Mouse (Mus musculus): ENCODE measurements around the gene Ywhae. TPM values are rescaled to one million over a fixed set of nuclear protein-coding genes. Genes with fewer than 3 reads are reported as not detected.
A peak's percentile ranks its signal among the peaks of the same experiment; 100 is the strongest.

Ywhae gene
- polyA plus RNA-seq, 1 experiment = 612 TPM

- Histone ChIP-seq H3K79me2 (ENCODE audit: control insufficient read depth, insufficient read depth) (peaks cover 17% of the 10 kb centered on the region), H3K36me3 (ENCODE audit: control insufficient read depth, insufficient read depth) (peaks cover 36% of the 10 kb centered on the region), H3K4me3 (no peak overlapping the region), H3ac (ENCODE audit: control insufficient read depth, insufficient read length) (no peak overlapping the region), H3K4me2 (ENCODE audit: low read depth) (peak overlapping the region; percentile 52), H3K27me3 (ENCODE audit: control insufficient read depth, insufficient read depth, insufficient read length) (peaks cover 5% of the 10 kb centered on the region)
- TF ChIP-seq CEBPB (IDR thresholded peaks at IDR 0.05; ENCODE audit: insufficient read depth, poor library complexity, severe bottlenecking) (no peak), MAX (IDR thresholded peaks at IDR 0.05; ENCODE audit: low read depth) (no peak), REST (IDR thresholded peaks at IDR 0.05; ENCODE audit: insufficient read depth, insufficient read length) (no peak), MYOD1 (IDR thresholded peaks at IDR 0.05; ENCODE audit: control insufficient read depth in 1 of 3, insufficient read length in 2 of 3, low read depth in 2 of 3) (no peak), POLR2A (IDR thresholded peaks at IDR 0.05; ENCODE audit: insufficient read length, low read depth) (no peak), E2F4 (IDR thresholded peaks at IDR 0.05; ENCODE audit: insufficient read depth) (no peak), POLR2AphosphoS2 (IDR thresholded peaks at IDR 0.05; ENCODE audit: insufficient read length, low read depth) (peak; percentile 45)
These were observed 35.7 kb downstream of the Ywhae start for GRCm38 (mm10) chr11:75768091-75768989.

GRCm38 (mm10) chr11:75769206-75769605 is 36.5 kb downstream of the Ywhae start:
- peaks cover 29% of the 10 kb centered on the region for H3K36me3 ChIP-seq (ENCODE audit: control insufficient read depth, insufficient read depth)
- peaks cover 5% of the 10 kb centered on the region for H3K27me3 ChIP-seq (ENCODE audit: control insufficient read depth, insufficient read depth, insufficient read length)
- H3K79me2 ChIP-seq (ENCODE audit: control insufficient read depth, insufficient read depth) = peaks cover 9% of the 10 kb centered on the region
- H3ac ChIP-seq (ENCODE audit: control insufficient read depth, insufficient read length) = no peak overlapping the region
- H3K4me3 ChIP-seq = no peak overlapping the region
- TF ChIP-seq POLR2AphosphoS2 (IDR thresholded peaks at IDR 0.05; ENCODE audit: insufficient read length, low read depth) (peak; percentile 91), MYOD1 (IDR thresholded peaks at IDR 0.05; ENCODE audit: control insufficient read depth in 1 of 3, insufficient read length in 2 of 3, low read depth in 2 of 3) (no peak), MAX (IDR thresholded peaks at IDR 0.05; ENCODE audit: low read depth) (no peak), E2F4 (IDR thresholded peaks at IDR 0.05; ENCODE audit: insufficient read depth) (no peak), TCF3 (IDR thresholded peaks at IDR 0.05; ENCODE audit: insufficient read length, low read depth) (no peak), TCF12 (IDR thresholded peaks at IDR 0.05; ENCODE audit: insufficient read depth, poor library complexity, severe bottlenecking) (no peak), CEBPB (IDR thresholded peaks at IDR 0.05; ENCODE audit: insufficient read depth, poor library complexity, severe bottlenecking) (no peak), REST (IDR thresholded peaks at IDR 0.05; ENCODE audit: insufficient read depth, insufficient read length) (no peak), USF1 (IDR thresholded peaks at IDR 0.05; ENCODE audit: low read depth) (peak; percentile 39), MYOG (IDR thresholded peaks at IDR 0.05; ENCODE audit: control insufficient read depth in 1 of 3, insufficient read depth in 1 of 3, insufficient read length in 2 of 3, low read depth in 2 of 3) (no peak), SRF (IDR thresholded peaks at IDR 0.05; ENCODE audit: control insufficient read depth, insufficient read length, low read depth) (no peak), POLR2A (IDR thresholded peaks at IDR 0.05; ENCODE audit: insufficient read length, low read depth) (no peak)
- H3K4me2 ChIP-seq (ENCODE audit: low read depth) = peak overlapping the region; percentile 56

- Histone ChIP-seq H3K79me2 (ENCODE audit: control insufficient read depth, insufficient read depth) (no peaks in the 10 kb centered on the region), H3K27me3 (ENCODE audit: control insufficient read depth, insufficient read depth, insufficient read length) (peaks cover 25% of the 10 kb centered on the region), H3K4me3 (no peak overlapping the region), H3ac (ENCODE audit: control insufficient read depth, insufficient read length) (no peak overlapping the region), H3K36me3 (ENCODE audit: control insufficient read depth, insufficient read depth) (no peaks in the 10 kb centered on the region), H3K4me2 (ENCODE audit: low read depth) (no peak overlapping the region)
- TF ChIP-seq TCF12 (IDR thresholded peaks at IDR 0.05; ENCODE audit: insufficient read depth, poor library complexity, severe bottlenecking) = no peak
- no peak for TF ChIP-seq CEBPB (IDR thresholded peaks at IDR 0.05; ENCODE audit: insufficient read depth, poor library complexity, severe bottlenecking)
- TF ChIP-seq MYOG (IDR thresholded peaks at IDR 0.05; ENCODE audit: control insufficient read depth in 1 of 3, insufficient read depth in 1 of 3, insufficient read length in 2 of 3, low read depth in 2 of 3) = no peak
- no peak for TF ChIP-seq POLR2AphosphoS2 (IDR thresholded peaks at IDR 0.05; ENCODE audit: insufficient read length, low read depth)
- TF ChIP-seq MAX (IDR thresholded peaks at IDR 0.05; ENCODE audit: low read depth) = no peak
- TF ChIP-seq SRF (IDR thresholded peaks at IDR 0.05; ENCODE audit: control insufficient read depth, insufficient read length, low read depth) = no peak
- no peak for TF ChIP-seq USF1 (IDR thresholded peaks at IDR 0.05; ENCODE audit: low read depth)
- TF ChIP-seq REST (IDR thresholded peaks at IDR 0.05; ENCODE audit: insufficient read depth, insufficient read length) = no peak
- no peak for TF ChIP-seq E2F4 (IDR thresholded peaks at IDR 0.05; ENCODE audit: insufficient read depth)
- TF ChIP-seq MYOD1 (IDR thresholded peaks at IDR 0.05; ENCODE audit: control insufficient read depth in 1 of 3, insufficient read length in 2 of 3, low read depth in 2 of 3) = no peak
- no peak for TF ChIP-seq TCF3 (IDR thresholded peaks at IDR 0.05; ENCODE audit: insufficient read length, low read depth)
- TF ChIP-seq POLR2A (IDR thresholded peaks at IDR 0.05; ENCODE audit: insufficient read length, low read depth) = no peak
These were observed 39.9 kb downstream of the Ywhae start for GRCm38 (mm10) chr11:75772562-75772961.

GRCm38 (mm10) chr11:75775919-75776318 is 43.2 kb downstream of the Ywhae start:
- TF ChIP-seq SRF (IDR thresholded peaks at IDR 0.05; ENCODE audit: control insufficient read depth, insufficient read length, low read depth) (no peak), MYOD1 (IDR thresholded peaks at IDR 0.05; ENCODE audit: control insufficient read depth in 1 of 3, insufficient read length in 2 of 3, low read depth in 2 of 3) (no peak), MAX (IDR thresholded peaks at IDR 0.05; ENCODE audit: low read depth) (no peak), POLR2A (IDR thresholded peaks at IDR 0.05; ENCODE audit: insufficient read length, low read depth) (no peak), E2F4 (IDR thresholded peaks at IDR 0.05; ENCODE audit: insufficient read depth) (no peak), REST (IDR thresholded peaks at IDR 0.05; ENCODE audit: insufficient read depth, insufficient read length) (no peak), USF1 (IDR thresholded peaks at IDR 0.05; ENCODE audit: low read depth) (no peak), CEBPB (IDR thresholded peaks at IDR 0.05; ENCODE audit: insufficient read depth, poor library complexity, severe bottlenecking) (no peak), POLR2AphosphoS2 (IDR thresholded peaks at IDR 0.05; ENCODE audit: insufficient read length, low read depth) (no peak), TCF12 (IDR thresholded peaks at IDR 0.05; ENCODE audit: insufficient read depth, poor library complexity, severe bottlenecking) (no peak), TCF3 (IDR thresholded peaks at IDR 0.05; ENCODE audit: insufficient read length, low read depth) (no peak), MYOG (IDR thresholded peaks at IDR 0.05; ENCODE audit: control insufficient read depth in 1 of 3, insufficient read depth in 1 of 3, insufficient read length in 2 of 3, low read depth in 2 of 3) (no peak)
- Histone ChIP-seq H3K27me3 (ENCODE audit: control insufficient read depth, insufficient read depth, insufficient read length) (peaks cover 34% of the 10 kb centered on the region), H3ac (ENCODE audit: control insufficient read depth, insufficient read length) (no peak overlapping the region), H3K79me2 (ENCODE audit: control insufficient read depth, insufficient read depth) (no peaks in the 10 kb centered on the region), H3K4me3 (no peak overlapping the region), H3K36me3 (ENCODE audit: control insufficient read depth, insufficient read depth) (no peaks in the 10 kb centered on the region), H3K4me2 (ENCODE audit: low read depth) (no peak overlapping the region)

All from myocyte (in vitro differentiated cells).